In genomic region chr17:34398711-34399393, GRCm38 (mm10) we compare ENCODE assay signal across 7 mouse cellular contexts. TPM values are rescaled to one million over a fixed set of nuclear protein-coding genes. Genes with fewer than 3 reads are reported as not detected.
A peak's percentile ranks its signal among the peaks of the same experiment; 100 is the strongest.
DNase-seq lines count a peak whose midpoint lies in the region; ATAC-seq and TF ChIP-seq lines count a peak whose summit lies in the region.

Gene BC051142, plus strand, starts transcription at chr17:34398820.

- peak within 1 kb of the TSS; percentile 50 for H3K4me3 ChIP-seq in embryonic facial prominence, embryonic 12.5 days
- peak within 1 kb of the TSS; percentile 56 for H3K4me3 ChIP-seq in limb, embryonic 13.5 days
- peak within 1 kb of the TSS; percentile 65 for H3K4me3 ChIP-seq in midbrain, embryonic 15.5 days
- H3K4me3 ChIP-seq in spleen, adult 2 months (ENCODE audit: extremely low read depth, insufficient read depth, insufficient read length), result peak within 1 kb of the TSS; percentile 69

- peak within 1 kb of the TSS; percentile 64 for H3K9ac ChIP-seq in embryonic facial prominence, embryonic 12.5 days
- H3K9ac ChIP-seq in limb, embryonic 13.5 days, result peak within 1 kb of the TSS; percentile 73
- peak within 1 kb of the TSS; percentile 81 for H3K9ac ChIP-seq in midbrain, embryonic 15.5 days

- TF ChIP-seq POLR2A in spleen, adult 2 months (IDR thresholded peaks at IDR 0.05; ENCODE audit: low read depth, low read length), result peak; percentile 88

- no peaks in the 10 kb centered on the region for H3K9me3 ChIP-seq in embryonic facial prominence, embryonic 12.5 days
- H3K9me3 ChIP-seq in limb, embryonic 13.5 days, result no peaks in the 10 kb centered on the region
- H3K9me3 ChIP-seq in midbrain, embryonic 15.5 days, result no peaks in the 10 kb centered on the region

- peak; percentile 90 for ATAC-seq in embryonic facial prominence, embryonic 12.5 days (ENCODE audit: insufficient number of reproducible peaks, insufficient read depth, low FRiP score, low TSS enrichment)
- peak; percentile 95 for ATAC-seq in limb, embryonic 13.5 days (ENCODE audit: low FRiP score, low read depth)
- peak; percentile 99 for ATAC-seq in midbrain, embryonic 15.5 days (replicated peaks)

- H3K27ac ChIP-seq in embryonic facial prominence, embryonic 12.5 days, result peak within 1 kb of the TSS; percentile 84
- H3K27ac ChIP-seq in limb, embryonic 13.5 days, result peak within 1 kb of the TSS; percentile 71
- peak within 1 kb of the TSS; percentile 99 for H3K27ac ChIP-seq in midbrain, embryonic 15.5 days
- peak within 1 kb of the TSS; percentile 99 for H3K27ac ChIP-seq in spleen, adult 2 months (ENCODE audit: insufficient read depth, low read length)

- WGBS in embryonic facial prominence, embryonic 12.5 days, result 2% methylated on average over 34 of the region's 34 CpGs
- 7% methylated on average over 34 of the region's 34 CpGs for WGBS in limb, embryonic 13.5 days
- WGBS in midbrain, embryonic 15.5 days, result 0% methylated on average over 32 of the region's 34 CpGs
- 5% methylated on average over 34 of the region's 34 CpGs for WGBS in spleen, adult 2 months

- H3K4me2 ChIP-seq in embryonic facial prominence, embryonic 12.5 days (replicated peaks), result peak within 1 kb of the TSS; percentile 64
- H3K4me2 ChIP-seq in limb, embryonic 13.5 days (replicated peaks), result peak within 1 kb of the TSS; percentile 71
- peak within 1 kb of the TSS; percentile 66 for H3K4me2 ChIP-seq in midbrain, embryonic 15.5 days

- H3K27me3 ChIP-seq in embryonic facial prominence, embryonic 12.5 days, result no peaks in the 10 kb centered on the region
- no peaks in the 10 kb centered on the region; the same call in 1 of the 2 replicates for H3K27me3 ChIP-seq in limb, embryonic 13.5 days
- H3K27me3 ChIP-seq in midbrain, embryonic 15.5 days (replicated peaks), result no peaks in the 10 kb centered on the region
- no peaks in the 10 kb centered on the region for H3K27me3 ChIP-seq in spleen, adult 2 months (ENCODE audit: control insufficient read depth, insufficient read depth, low read length)

- H3K4me1 ChIP-seq in embryonic facial prominence, embryonic 12.5 days, result no peaks in the 10 kb centered on the region
- no peaks in the 10 kb centered on the region for H3K4me1 ChIP-seq in limb, embryonic 13.5 days
- H3K4me1 ChIP-seq in midbrain, embryonic 15.5 days, result peaks cover 9% of the 10 kb centered on the region
- no peaks in the 10 kb centered on the region; the same call in 1 of the 2 replicates for H3K4me1 ChIP-seq in spleen, adult 2 months (ENCODE audit: control insufficient read depth, insufficient read depth, insufficient read length)

- no peak for TF ChIP-seq CTCF in spleen, adult 2 months (IDR thresholded peaks at IDR 0.05; ENCODE audit: extremely low read depth, insufficient read depth, insufficient read length, insufficient replicate concordance)

- H3K36me3 ChIP-seq in embryonic facial prominence, embryonic 12.5 days, result no peaks in the 10 kb centered on the region
- no peaks in the 10 kb centered on the region for H3K36me3 ChIP-seq in limb, embryonic 13.5 days
- no peaks in the 10 kb centered on the region for H3K36me3 ChIP-seq in midbrain, embryonic 15.5 days (replicated peaks)
- no peaks in the 10 kb centered on the region for H3K36me3 ChIP-seq in spleen, adult 2 months (ENCODE audit: control insufficient read depth, insufficient read depth, low read length)

- DNase-seq in adrenal gland, postnatal 4 days (ENCODE audit: low spot score in 2 of 2), result peak; percentile 33 to 60
- peak; percentile 80 to 85 for DNase-seq in heart, adult 9 months (ENCODE audit: low spot score in 2 of 2)
- peak; percentile 86 for DNase-seq in kidney, adult 9 months
- DNase-seq in spleen, adult 2 months (ENCODE audit: low read depth in 1 of 2, low spot score in 2 of 2), result peak; percentile 88 to 89

RNA-seq across cellular contexts. Expression of gene BC051142, which starts in this region (rescaled TPM):
- 1 to 10 TPM; 5.8 to 6.3 TPM for total RNA-seq in adrenal gland, postnatal 4 days (2021)
- polyA plus RNA-seq in embryonic facial prominence, embryonic 12.5 days (2016; fragmentation: Nextera tagmentation; extraction: Ambion mirVana), result 0.81 and 1.00 TPM in 2 replicates
- 0.47 and 0.69 TPM in 2 replicates for polyA plus RNA-seq in limb, embryonic 13.5 days (2015; fragmentation: Nextera tagmentation; extraction: Ambion mirVana)
- 5.8 and 7.1 TPM in 2 replicates for polyA plus RNA-seq in midbrain, embryonic 15.5 days (2015; fragmentation: Nextera tagmentation; extraction: Ambion mirVana)
- 1.1 and 1.8 TPM in 2 replicates for polyA plus RNA-seq in spleen, adult 2 months (2012; rRNA removed)

Comparison
In these comparisons a context has a peak if more than half of its experiments do, and no peak if none do; other contexts are left out.
1. Peak in every context shown above with its lines: DNase-seq, ATAC-seq, H3K4me3 ChIP-seq and H3K27ac ChIP-seq.
2. Peak in ATAC-seq, H3K4me3 ChIP-seq, H3K27ac ChIP-seq, H3K9ac ChIP-seq and H3K4me2 ChIP-seq in embryonic facial prominence, embryonic 12.5 days; RNA of the gene not detected or under 1 TPM.
3. Peak in ATAC-seq, H3K4me3 ChIP-seq, H3K27ac ChIP-seq, H3K9ac ChIP-seq and H3K4me2 ChIP-seq in limb, embryonic 13.5 days; RNA of the gene not detected or under 1 TPM.